29 mouse cellular contexts compared by ENCODE assay signal in the genomic region with DNA sequence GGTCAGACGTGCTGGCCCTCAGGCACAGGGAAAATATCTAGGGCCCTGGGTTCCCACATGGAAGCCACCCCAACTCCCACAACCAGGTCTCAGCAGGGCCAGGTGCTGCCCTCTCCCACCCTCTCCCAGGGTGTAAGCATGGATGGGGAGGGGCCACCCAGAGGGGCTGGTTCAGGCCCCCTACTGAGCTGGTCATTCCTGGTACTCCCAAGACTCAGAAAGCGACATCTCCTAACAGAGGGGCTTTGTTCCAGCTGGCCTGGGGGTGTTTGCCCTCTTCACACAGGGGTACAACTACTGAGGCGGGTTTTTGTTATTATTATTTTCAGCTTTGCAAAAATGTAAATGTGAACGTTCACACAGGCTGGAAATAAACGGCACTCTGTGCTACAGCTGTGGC. TPM values are rescaled to one million over a fixed set of nuclear protein-coding genes. Genes with fewer than 3 reads are reported as not detected.
DNase-seq lines count a peak whose midpoint lies in the region; ATAC-seq and TF ChIP-seq lines count a peak whose summit lies in the region.
"Had no signal": no experiment of that assay in that cellular context is flagged by ENCODE, and none has a peak within 500 bp of the region (broad histone marks: within the 10 kb centered on the region; RNA-seq: fewer than 3 reads in every experiment).

No protein-coding gene starts in this region.

- H3K27me3 ChIP-seq in forebrain, embryonic 10.5 days (ENCODE audit: poor library complexity, severe bottlenecking): no peaks in the 10 kb centered on the region
- H3K27me3 ChIP-seq in forebrain, embryonic 12.5 days: no peaks in the 10 kb centered on the region
- H3K27me3 ChIP-seq in limb, embryonic 14.5 days (ENCODE audit: control insufficient read depth, insufficient read depth, low read length): no peaks in the 10 kb centered on the region
- H3K27me3 ChIP-seq in limb, embryonic 10.5 days (ENCODE audit: low read depth, poor library complexity, severe bottlenecking): no peaks in the 10 kb centered on the region
- H3K27me3 ChIP-seq: embryonic facial prominence, embryonic 12.5 days; hindbrain, embryonic 15.5 days; intestine, embryonic 15.5 days; limb, embryonic 12.5 days; liver, embryonic 12.5 days; midbrain, embryonic 12.5 days; neural tube, embryonic 12.5 days had no signal

- H3K4me2 ChIP-seq in forebrain, embryonic 12.5 days: no peak overlapping the region
- no peak overlapping the region for H3K4me2 ChIP-seq in limb, embryonic 14.5 days (replicated peaks; ENCODE audit: low read depth, low read length, severe bottlenecking)
- H3K4me2 ChIP-seq: embryonic facial prominence, embryonic 12.5 days; hindbrain, embryonic 15.5 days; intestine, embryonic 15.5 days; limb, embryonic 12.5 days; liver, embryonic 12.5 days; midbrain, embryonic 12.5 days; neural tube, embryonic 12.5 days had no signal

- no peaks in the 10 kb centered on the region; the same call in 1 of the 2 replicates for H3K36me3 ChIP-seq in forebrain, embryonic 10.5 days (replicated peaks)
- H3K36me3 ChIP-seq in forebrain, embryonic 12.5 days (replicated peaks): no peaks in the 10 kb centered on the region
- no peaks in the 10 kb centered on the region for H3K36me3 ChIP-seq in limb, embryonic 14.5 days (ENCODE audit: control insufficient read depth, insufficient read depth, low read length)
- no peaks in the 10 kb centered on the region for H3K36me3 ChIP-seq in limb, embryonic 10.5 days
- H3K36me3 ChIP-seq: embryonic facial prominence, embryonic 12.5 days; hindbrain, embryonic 15.5 days; intestine, embryonic 15.5 days; limb, embryonic 12.5 days; liver, embryonic 12.5 days; midbrain, embryonic 12.5 days; neural tube, embryonic 12.5 days had no signal

- peak overlapping the region; percentile 65 for H3K27ac ChIP-seq in forebrain, embryonic 10.5 days
- no peak overlapping the region for H3K27ac ChIP-seq in forebrain, embryonic 12.5 days
- H3K27ac ChIP-seq in limb, embryonic 14.5 days (replicated peaks; ENCODE audit: low read depth, low read length): no peak overlapping the region
- no peak overlapping the region for H3K27ac ChIP-seq in limb, embryonic 10.5 days
- H3K27ac ChIP-seq: embryonic facial prominence, embryonic 12.5 days; hindbrain, embryonic 15.5 days; intestine, embryonic 15.5 days; limb, embryonic 12.5 days; liver, embryonic 12.5 days; midbrain, embryonic 12.5 days; neural tube, embryonic 12.5 days had no signal

- WGBS in forebrain, embryonic 10.5 days: 45% methylated on average over 5 of the region's 5 CpGs
- 58% methylated on average over 5 of the region's 5 CpGs for WGBS in forebrain, embryonic 12.5 days
- WGBS in limb, embryonic 14.5 days: 72% methylated on average over 5 of the region's 5 CpGs
- WGBS in limb, embryonic 10.5 days: 74% methylated on average over 5 of the region's 5 CpGs

- no peak for TF ChIP-seq POLR2A in limb, embryonic 14.5 days (IDR thresholded peaks at IDR 0.05; ENCODE audit: borderline replicate concordance, extremely low read depth, insufficient read depth, insufficient read length)

- no peak overlapping the region for H3K4me3 ChIP-seq in forebrain, embryonic 10.5 days
- H3K4me3 ChIP-seq in forebrain, embryonic 12.5 days (replicated peaks): no peak overlapping the region
- H3K4me3 ChIP-seq in limb, embryonic 14.5 days (replicated peaks; ENCODE audit: low read length): no peak overlapping the region
- H3K4me3 ChIP-seq in limb, embryonic 10.5 days: no peak overlapping the region
- H3K4me3 ChIP-seq: embryonic facial prominence, embryonic 12.5 days; hindbrain, embryonic 15.5 days; intestine, embryonic 15.5 days; limb, embryonic 12.5 days; liver, embryonic 12.5 days; midbrain, embryonic 12.5 days; neural tube, embryonic 12.5 days had no signal

- no peak for ATAC-seq in forebrain, embryonic 12.5 days (ENCODE audit: low FRiP score)
- 0 out of 2 replicates have a peak, but pooled peaks have one; percentile 44 for ATAC-seq in limb, embryonic 14.5 days (ENCODE audit: low FRiP score, low read depth)
- ATAC-seq: CD4-positive, CD25-positive, alpha-beta regulatory T cell, adult 4 months; forebrain, postnatal 0 days; intestine, embryonic 15.5 days; liver, embryonic 12.5 days had no signal

- peaks cover 18% of the 10 kb centered on the region for H3K4me1 ChIP-seq in forebrain, embryonic 10.5 days
- H3K4me1 ChIP-seq in forebrain, embryonic 12.5 days: peaks cover 16% of the 10 kb centered on the region
- no peaks in the 10 kb centered on the region for H3K4me1 ChIP-seq in limb, embryonic 14.5 days (ENCODE audit: control insufficient read depth, insufficient read depth, low read length)
- H3K4me1 ChIP-seq in limb, embryonic 10.5 days: no peaks in the 10 kb centered on the region
- H3K4me1 ChIP-seq: hindbrain, embryonic 15.5 days; intestine, embryonic 15.5 days; limb, embryonic 12.5 days; liver, embryonic 12.5 days; neural tube, embryonic 12.5 days had no signal

- DNase-seq in forebrain, embryonic 10.5 days (ENCODE audit: extremely low spot score, low spot score): no peak
- no peak for DNase-seq in limb, embryonic 14.5 days (ENCODE audit: low spot score)
- DNase-seq in limb, embryonic 10.5 days (ENCODE audit: low spot score): no peak
- peak; percentile 1 for DNase-seq in thymus, postnatal 25 days
- no peak for DNase-seq in thymus, postnatal 0 days (ENCODE audit: low spot score)
- no peak for DNase-seq in frontal cortex, postnatal 10 days (ENCODE audit: low spot score in 2 of 2)
- DNase-seq: adrenal gland, postnatal 36 days; cerebellum, adult 11 months; cerebellum, adult 9-11 months; forebrain, postnatal 0 days; gastrocnemius, postnatal 36 days; kidney, adult 9 months; kidney, postnatal 36 days; layer of hippocampus, postnatal 36 days; lung, adult 18-20 months; lung, postnatal 10 days; right cerebral cortex, adult 18-20 months had no signal

- H3K9me3 ChIP-seq in forebrain, embryonic 10.5 days: no peaks in the 10 kb centered on the region; the same call in 1 of the 2 replicates
- H3K9me3 ChIP-seq in forebrain, embryonic 12.5 days: 0 out of 2 replicates have a peak, but pooled peaks cover under 1% of the 10 kb centered on the region
- no peaks in the 10 kb centered on the region for H3K9me3 ChIP-seq in limb, embryonic 14.5 days (ENCODE audit: control insufficient read depth, low read length)
- no peaks in the 10 kb centered on the region for H3K9me3 ChIP-seq in limb, embryonic 10.5 days (replicated peaks)
- H3K9me3 ChIP-seq: embryonic facial prominence, embryonic 12.5 days; hindbrain, embryonic 15.5 days; intestine, embryonic 15.5 days; limb, embryonic 12.5 days; liver, embryonic 12.5 days; midbrain, embryonic 12.5 days had no signal

- no peak overlapping the region for H3K9ac ChIP-seq in forebrain, embryonic 12.5 days
- H3K9ac ChIP-seq in limb, embryonic 14.5 days (ENCODE audit: low read depth, low read length, severe bottlenecking): no peak overlapping the region
- H3K9ac ChIP-seq: embryonic facial prominence, embryonic 12.5 days; forebrain, postnatal 0 days; hindbrain, embryonic 15.5 days; intestine, embryonic 15.5 days; limb, embryonic 12.5 days; liver, embryonic 12.5 days; midbrain, embryonic 12.5 days; neural tube, embryonic 12.5 days had no signal

RNA-seq across cellular contexts. Expression of a gene that starts 12.0 kb away (rescaled TPM):
- polyA plus RNA-seq in forebrain, embryonic 10.5 days (2016; fragmentation: Nextera tagmentation; extraction: Ambion mirVana): not detected in 2 replicates
- polyA plus RNA-seq in forebrain, embryonic 12.5 days (2016; fragmentation: Nextera tagmentation; extraction: Ambion mirVana): not detected in 2 replicates
- not detected in 2 replicates for polyA plus RNA-seq in limb, embryonic 14.5 days (2012; rRNA removed)
- polyA plus RNA-seq in limb, embryonic 14.5 days (2014; fragmentation: Nextera tagmentation; extraction: Ambion mirVana): not detected in 2 replicates
- polyA plus RNA-seq in limb, embryonic 10.5 days (2016; fragmentation: Nextera tagmentation; extraction: Ambion mirVana): not detected in 2 replicates
- polyA plus RNA-seq in thymus, postnatal 0 days (2015; fragmentation: Nextera tagmentation; extraction: Ambion mirVana): not detected in 2 replicates
- polyA plus RNA-seq: CD4-positive, CD25-positive, alpha-beta regulatory T cell, adult 4 months; cortical plate, adult 2 months; embryonic facial prominence, embryonic 12.5 days; forebrain, postnatal 0 days; heart, embryonic 14.5 days; hindbrain, embryonic 15.5 days; intestine, embryonic 15.5 days; limb, embryonic 12.5 days; liver, embryonic 12.5 days; midbrain, embryonic 12.5 days; neural tube, embryonic 12.5 days; stomach, embryonic 16.5 days had no signal
